Mouse (Mus musculus) spleen, postnatal 36 days (tissue): ENCODE measurements around the gene Mep1a.

Source experiments
- DNase-seq, 2 experiments: peaks; one replicate each; pipeline ENCODE4 v3.0.0; 2022; ENCODE audit warnings: low spot score in 2 of 2, mixed read lengths in 1 of 2

The Mep1a gene

GRCm38 (mm10) chr17:43477621-43478020, 25.0 kb downstream of the Mep1a start:
- no peak for DNase-seq

DNA sequence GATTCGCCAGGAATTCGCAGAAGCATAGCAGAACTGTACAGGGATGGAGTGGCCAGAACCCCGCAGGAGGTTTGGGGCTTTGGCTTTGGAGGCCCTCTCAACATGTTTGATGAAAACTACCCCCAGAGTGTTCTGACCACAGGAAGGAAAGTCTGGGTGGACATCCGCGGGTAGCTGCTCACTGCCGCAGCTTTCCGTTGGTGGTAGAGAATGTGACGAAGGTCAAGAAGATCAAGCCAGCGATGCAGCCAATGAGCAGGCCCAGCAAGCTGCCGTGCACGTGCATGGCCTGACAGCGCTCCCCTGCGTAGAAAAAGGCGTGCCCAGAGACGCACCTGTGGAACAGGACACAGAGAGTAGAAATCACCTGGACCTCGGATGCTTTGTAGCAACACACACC, 27.8 kb downstream of the Mep1a start:
- DNase-seq = no peak

GRCm38 (mm10) chr17:43472558-43472957, 30.1 kb downstream of the Mep1a start:
- DNase-seq = no peak

DNA sequence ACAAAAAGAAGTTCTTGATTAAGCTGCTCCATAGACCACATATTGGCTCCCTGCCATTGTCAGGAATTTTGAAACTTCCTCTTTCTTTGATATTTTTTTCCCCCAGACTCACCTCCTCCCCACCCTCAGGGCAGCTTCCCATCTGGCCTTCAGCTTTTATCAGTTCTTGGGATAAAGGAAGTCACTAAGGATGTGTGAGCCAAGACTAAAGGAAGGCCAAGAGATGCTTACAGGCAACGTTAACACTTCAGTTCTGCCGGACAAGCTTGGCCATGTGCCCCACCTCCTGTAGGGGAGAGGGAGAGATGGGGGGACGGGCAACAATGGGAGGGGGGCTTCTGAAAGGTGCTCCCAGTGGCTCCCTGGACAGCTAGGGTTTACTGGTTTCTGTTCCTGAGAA, 32.6 kb downstream of the Mep1a start:
- no peak for DNase-seq

- peak; percentile 24 to 51 for DNase-seq
These were observed 42.1 kb downstream of the Mep1a start for GRCm38 (mm10) chr17:43460245-43461181.

GRCm38 (mm10) chr17:43459737-43460230, 42.8 kb downstream of the Mep1a start:
- no peak for DNase-seq

DNA sequence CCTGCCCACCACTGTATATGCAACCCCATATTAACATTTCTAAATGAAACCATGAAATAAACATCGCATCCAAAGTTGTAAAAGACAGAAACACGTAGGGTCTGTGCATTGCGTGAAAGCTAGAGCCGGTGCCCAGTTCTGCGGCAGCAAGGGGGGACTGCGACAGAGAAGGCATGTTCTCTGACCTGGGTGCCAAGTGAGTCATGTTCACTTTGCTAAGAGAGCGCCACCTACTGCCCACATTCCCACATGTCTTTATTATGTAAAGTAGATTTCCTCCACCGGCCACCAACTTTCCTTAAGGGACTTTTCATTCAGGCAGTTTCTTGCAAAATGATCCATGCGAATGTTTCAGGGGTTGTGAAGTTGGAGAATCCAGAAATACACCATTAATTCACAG, 44.0 kb downstream of the Mep1a start:
- peak; percentile 17 to 39 for DNase-seq

DNA sequence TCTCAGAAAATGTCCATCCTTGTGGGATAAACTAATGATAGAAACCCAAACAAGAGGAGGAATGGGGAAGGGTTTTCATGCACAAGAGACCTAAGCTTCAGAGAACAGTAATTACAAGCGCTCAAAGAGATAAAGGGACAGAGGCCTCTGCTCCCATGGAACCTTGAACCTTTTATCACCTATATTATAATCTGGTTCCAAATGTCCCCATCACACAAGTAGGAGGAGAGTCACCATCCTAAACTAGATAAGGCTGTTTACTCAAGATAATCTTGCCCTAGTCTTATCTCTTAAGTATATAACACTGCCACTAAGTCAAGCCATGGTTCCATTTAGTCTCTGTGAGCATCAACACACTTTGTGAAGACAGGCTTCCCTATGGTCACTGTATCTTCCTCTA, 51.4 kb downstream of the Mep1a start:
- DNase-seq = no peak

- no peak for DNase-seq
These were observed 68.1 kb downstream of the Mep1a start for GRCm38 (mm10) chr17:43434485-43434884.

DNA sequence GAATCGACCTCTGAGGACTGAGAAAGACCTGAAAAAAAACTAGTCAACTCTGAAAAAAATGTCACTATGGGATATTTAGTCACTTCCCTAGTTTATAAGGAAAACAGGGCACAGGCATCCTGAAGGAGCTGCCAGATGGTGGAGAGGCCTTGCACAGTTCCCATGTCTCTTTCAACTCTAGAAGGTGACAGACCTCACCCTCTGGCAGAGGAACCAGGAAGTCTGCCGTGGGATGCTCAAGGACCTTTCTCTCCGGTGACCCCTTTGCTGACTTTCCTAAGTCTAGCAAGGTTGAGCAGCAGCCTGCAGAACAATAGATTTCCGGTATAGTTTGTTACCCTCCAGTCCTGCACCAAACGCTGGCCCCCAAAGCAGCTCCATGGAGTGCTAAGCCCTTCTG, 70.9 kb downstream of the Mep1a start:
- peak in 1 of 2 experiments; percentile 2 for DNase-seq
